Mouse (Mus musculus) forebrain, postnatal 0 days (tissue): ENCODE measurements around the gene Rimkla. TPM values are rescaled to one million over a fixed set of nuclear protein-coding genes. Genes with fewer than 3 reads are reported as not detected.

Source experiments
- ATAC-seq: fragments of 200-750 bp; cut with Nextera tagmentation; 2 replicates; pipeline ENCODE4 v1.8.0; 2017; ENCODE audit warnings: mild to moderate bottlenecking, moderate library complexity
- DNase-seq: peaks from one replicate; pipeline ENCODE4 v3.0.0-alpha.2; 2015
- H3K27ac ChIP-seq: fragments of 300-500 bp; sonication (generic); 2 replicates; pipeline ENCODE4 v1.5.1; 2014; ENCODE audit warnings: low read depth, mild to moderate bottlenecking, antibody characterized with exemption, low read length, moderate library complexity, mixed read lengths
- H3K27me3 ChIP-seq: fragments of 300-500 bp; sonication (generic); 2 replicates; pipeline ENCODE4 v1.6.1; 2014; ENCODE audit warnings: mild to moderate bottlenecking, low read length, mixed read lengths; ENCODE audit not compliant: insufficient read depth
- H3K36me3 ChIP-seq: fragments of 300-500 bp; sonication (generic); 2 replicates; pipeline ENCODE4 v1.6.1; 2014; ENCODE audit warnings: mild to moderate bottlenecking, moderate library complexity; ENCODE audit not compliant: insufficient read depth
- H3K4me1 ChIP-seq: fragments of 300-500 bp; sonication (generic); 2 replicates; pipeline ENCODE4 v1.6.1; 2014; ENCODE audit warnings: antibody characterized with exemption; ENCODE audit not compliant: insufficient read depth
- H3K4me2 ChIP-seq: fragments of 300-500 bp; sonication (generic); 2 replicates; pipeline ENCODE4 v1.6.1; 2014; ENCODE audit warnings: low read depth, mild to moderate bottlenecking, moderate library complexity
- H3K4me3 ChIP-seq: fragments of 300-500 bp; sonication (generic); 2 replicates; pipeline ENCODE4 v1.5.1; 2014; ENCODE audit warnings: low read depth, low read length, mixed read lengths
- H3K9ac ChIP-seq: fragments of 300-500 bp; sonication (generic); 2 replicates; pipeline ENCODE4 v1.6.1; 2014; ENCODE audit warnings: mild to moderate bottlenecking
- H3K9me3 ChIP-seq: fragments of 300-500 bp; sonication (generic); 2 replicates; pipeline ENCODE4 v1.6.1; 2016; ENCODE audit warnings: low read length
- CTCF ChIP-seq: sonication (generic); IDR thresholded peaks from 2 replicates; pipeline ENCODE4 v1.5.1; 2016; ENCODE audit warnings: antibody characterized with exemption, control low read depth, low read depth
- WGBS: fragments of 180-500 bp; shearing (Covaris S2); extraction: QIAGEN DNeasy Blood & Tissue Kit; methylation state at CpG from one replicate; pipeline ENCODE4 v1.1.7; 2014; 5-methylcytosine and 5-hydroxymethylcytosine counted together
- polyA plus RNA-seq: library from polyadenylated mRNA; unstranded; fragments of >200 nt; fragmentation: Nextera tagmentation; extraction: Ambion mirVana; gene quantifications from 2 replicates; pipeline ENCODE4 v1.2.1, GENCODE M21; 2015
- total RNA-seq: library from RNA; depleted of rRNA; stranded (reverse); fragments of >200 nt; gene quantifications from 2 replicates; pipeline ENCODE4 v1.2.3, GENCODE M21; 2014

Gene Rimkla
- total and polyA plus RNA-seq, 2 experiments from 2014 or later, result 21.6 to 28.4 TPM

DNA sequence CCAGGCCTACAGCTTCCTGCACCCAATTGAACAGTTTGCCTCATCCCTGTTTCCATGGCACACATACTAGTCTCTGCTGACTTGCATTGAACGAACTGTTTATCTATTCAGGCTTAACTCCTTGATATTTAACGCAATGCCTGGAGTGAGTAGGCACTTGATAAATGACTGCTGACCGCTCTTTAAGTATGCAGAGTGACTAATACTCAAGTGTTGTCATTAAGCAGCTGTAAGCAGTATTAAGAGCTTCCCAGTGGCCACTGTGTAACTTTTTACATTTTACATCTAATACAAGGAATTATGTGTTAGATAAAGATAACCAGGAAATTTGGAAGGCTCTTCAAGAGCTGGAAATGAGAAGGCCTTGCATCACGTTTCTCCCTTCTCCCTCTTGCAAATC lies 42.7 kb upstream of the Rimkla start:
- H3K4me3 ChIP-seq, result no peak overlapping the region
- H3K27ac ChIP-seq, result no peak overlapping the region
- H3K4me2 ChIP-seq, result no peak overlapping the region
- no peaks in the 10 kb centered on the region for H3K36me3 ChIP-seq
- peaks cover 7% of the 10 kb centered on the region; the same call in 1 of the 2 replicates for H3K4me1 ChIP-seq
- no peak overlapping the region for H3K9ac ChIP-seq
- ATAC-seq (no peak), DNase-seq (no peak)
- H3K9me3 ChIP-seq, result no peaks in the 10 kb centered on the region
- H3K27me3 ChIP-seq, result no peaks in the 10 kb centered on the region
- no peak for TF ChIP-seq CTCF
- WGBS, result 57% methylated on average over 4 of the region's 4 CpGs

- Histone ChIP-seq H3K4me3 (no peak overlapping the region), H3K36me3 (no peaks in the 10 kb centered on the region), H3K27me3 (no peaks in the 10 kb centered on the region), H3K9me3 (no peaks in the 10 kb centered on the region), H3K4me2 (no peak overlapping the region), H3K27ac (no peak overlapping the region), H3K4me1 (no peaks in the 10 kb centered on the region), H3K9ac (no peak overlapping the region)
- TF ChIP-seq CTCF, result peak; percentile 47
- 74% methylated on average over 2 of the region's 2 CpGs for WGBS
- DNase-seq (peak; percentile 14), ATAC-seq (no peak)
These were observed 39.4 kb upstream of the Rimkla start for GRCm38 (mm10) chr4:119531813-119532212.

DNA sequence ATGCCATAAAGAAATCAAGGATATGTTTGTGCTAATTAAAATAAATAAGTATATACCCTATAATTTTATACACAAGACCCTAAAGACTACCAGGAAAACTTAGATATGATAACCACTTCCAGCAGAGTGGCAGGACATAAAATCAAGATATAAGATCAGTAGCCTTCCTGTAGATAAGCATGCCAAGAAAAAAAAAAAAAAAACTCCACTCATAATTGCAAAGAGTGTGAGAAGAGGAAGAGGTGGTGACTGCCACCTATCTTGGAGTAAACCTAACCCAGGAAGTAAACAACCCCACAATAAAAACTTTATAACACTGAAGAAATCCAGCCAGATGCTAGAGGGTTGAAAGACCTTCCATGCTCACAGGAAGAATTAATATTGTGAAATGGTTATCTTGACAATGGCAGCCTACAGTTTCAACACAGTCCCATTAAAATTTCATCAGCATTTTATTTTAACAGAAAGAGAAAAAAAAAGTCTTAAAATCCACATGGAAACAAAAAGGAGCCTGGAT lies 34.0 kb upstream of the Rimkla start:
- H3K4me2 ChIP-seq, result no peak overlapping the region
- H3K27me3 ChIP-seq, result no peaks in the 10 kb centered on the region
- DNase-seq (no peak), ATAC-seq (no peak)
- no peak overlapping the region for H3K9ac ChIP-seq
- H3K9me3 ChIP-seq, result no peaks in the 10 kb centered on the region
- no peak overlapping the region for H3K4me3 ChIP-seq
- H3K36me3 ChIP-seq, result no peaks in the 10 kb centered on the region
- TF ChIP-seq CTCF, result no peak
- no peak overlapping the region for H3K27ac ChIP-seq
- H3K4me1 ChIP-seq, result 0 out of 2 replicates have a peak, but pooled peaks cover 6% of the 10 kb centered on the region

DNA sequence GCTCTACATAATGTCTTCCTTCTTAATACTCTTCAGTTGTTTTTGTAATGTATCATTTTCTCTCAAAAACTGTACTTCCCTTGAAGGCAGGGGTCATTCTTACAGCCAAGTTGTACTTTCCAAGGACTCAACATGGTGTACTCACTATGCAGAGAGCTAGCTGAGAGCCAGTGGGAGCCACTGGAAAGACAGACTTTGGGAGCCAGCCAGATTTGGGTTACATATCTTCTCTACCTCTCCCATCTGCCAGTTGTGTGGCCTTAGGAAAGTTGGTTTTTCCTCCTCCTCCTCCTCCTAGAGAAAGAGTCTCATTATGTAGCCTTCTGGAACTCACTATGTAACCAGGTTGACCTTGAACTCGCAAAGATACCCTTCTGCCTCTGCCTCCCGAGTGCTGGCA lies 32.0 kb upstream of the Rimkla start:
- Histone ChIP-seq H3K4me2 (no peak overlapping the region), H3K4me3 (no peak overlapping the region), H3K27me3 (no peaks in the 10 kb centered on the region), H3K27ac (peak overlapping the region; percentile 81), H3K4me1 (0 out of 2 replicates have a peak, but pooled peaks cover 6% of the 10 kb centered on the region), H3K9me3 (no peaks in the 10 kb centered on the region), H3K9ac (no peak overlapping the region), H3K36me3 (no peaks in the 10 kb centered on the region)
- TF ChIP-seq CTCF, result no peak
- 86% methylated on average over 2 of the region's 2 CpGs for WGBS
- ATAC-seq (no peak), DNase-seq (no peak)

DNA sequence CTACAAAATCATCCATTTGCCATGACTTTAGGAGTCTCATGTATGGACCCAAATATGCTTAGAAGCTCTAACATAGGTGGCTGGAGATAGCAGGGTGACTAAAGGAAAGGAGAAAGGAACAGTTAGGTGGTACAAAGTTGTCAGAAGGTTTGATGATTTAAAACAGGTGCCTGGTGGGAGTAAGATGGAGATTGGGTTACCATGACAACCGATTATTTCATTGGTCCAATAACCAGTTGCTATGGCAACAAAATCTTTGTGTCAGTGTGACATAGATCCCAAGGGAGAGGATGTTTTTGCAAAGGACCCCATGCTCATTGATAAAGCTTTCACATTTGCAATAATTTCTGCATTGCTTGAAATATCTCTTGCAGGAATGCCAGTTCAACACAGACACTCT lies 31.6 kb upstream of the Rimkla start:
- Histone ChIP-seq H3K36me3 (no peaks in the 10 kb centered on the region), H3K4me3 (no peak overlapping the region), H3K9me3 (no peaks in the 10 kb centered on the region), H3K4me1 (0 out of 2 replicates have a peak, but pooled peaks cover 6% of the 10 kb centered on the region), H3K27ac (peak overlapping the region; percentile 81), H3K27me3 (no peaks in the 10 kb centered on the region), H3K4me2 (no peak overlapping the region), H3K9ac (no peak overlapping the region)
- TF ChIP-seq CTCF, result no peak
- DNase-seq (peak; percentile 76), ATAC-seq (peak; percentile 85)
- WGBS, result 84% methylated on average over 1 of the region's 1 CpGs

GRCm38 (mm10) chr4:119523575-119523974 lies 31.1 kb upstream of the Rimkla start:
- no peak overlapping the region for H3K4me2 ChIP-seq
- H3K9me3 ChIP-seq, result no peaks in the 10 kb centered on the region
- no peak overlapping the region for H3K9ac ChIP-seq
- TF ChIP-seq CTCF, result no peak
- WGBS, result 64% methylated on average over 4 of the region's 4 CpGs
- peak; percentile 7 for DNase-seq
- H3K4me1 ChIP-seq, result 0 out of 2 replicates have a peak, but pooled peaks cover 6% of the 10 kb centered on the region
- ATAC-seq, result peak; percentile 50; the same call in 1 of the 2 replicates
- no peaks in the 10 kb centered on the region for H3K36me3 ChIP-seq
- no peaks in the 10 kb centered on the region for H3K27me3 ChIP-seq
- H3K4me3 ChIP-seq, result no peak overlapping the region
- H3K27ac ChIP-seq, result peak overlapping the region; percentile 81

DNA sequence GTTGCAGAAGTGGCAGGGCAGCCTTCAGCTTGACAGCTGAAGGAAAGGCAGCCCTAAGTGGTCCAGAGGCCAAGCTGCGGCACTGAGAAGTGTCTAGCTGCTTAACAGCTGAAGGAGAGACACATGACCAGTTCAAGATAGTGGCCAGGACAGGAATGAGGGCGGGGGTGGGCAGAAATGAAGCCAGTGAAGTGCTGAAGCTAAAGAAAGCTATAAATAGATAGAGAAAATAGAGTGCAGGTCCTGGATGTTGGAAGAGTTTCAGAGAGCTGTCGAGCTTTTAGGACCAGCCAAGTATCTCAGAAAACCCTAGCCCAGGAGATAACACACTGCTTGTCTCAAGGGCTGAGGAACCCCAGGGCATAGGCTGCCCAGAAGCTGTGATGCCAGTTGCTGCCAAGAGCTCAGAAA lies 20.3 kb upstream of the Rimkla start:
- Histone ChIP-seq H3K4me3 (no peak overlapping the region), H3K9me3 (no peaks in the 10 kb centered on the region), H3K27me3 (no peaks in the 10 kb centered on the region), H3K36me3 (no peaks in the 10 kb centered on the region), H3K4me2 (no peak overlapping the region), H3K27ac (no peak overlapping the region), H3K4me1 (no peaks in the 10 kb centered on the region), H3K9ac (no peak overlapping the region)
- 68% methylated on average over 3 of the region's 3 CpGs for WGBS
- DNase-seq (no peak), ATAC-seq (no peak)
- no peak for TF ChIP-seq CTCF
